Mouse (Mus musculus) frontal cortex, adult (tissue): ENCODE measurements at regions not wholly inside any gene's neighbourhood (a gene's known extent, or its start where the extent isn't known, plus 50 kb on each side); places are given as distances from the start of the nearest gene placed in this dataset.

Experiments
- ATAC-seq: cut with Nextera tagmentation; 2 replicates; pipeline ENCODE4 v1.9.2; 2017; ENCODE audit warnings: mild to moderate bottlenecking, moderate library complexity, mixed read lengths; ENCODE audit not compliant: low TSS enrichment

- no peak for ATAC-seq
Observed at GRCm38 (mm10) chr14:109457537-109458053, 543.6 kb upstream of the Slitrk1 start.

GRCm38 (mm10) chr14:109434205-109434604 is 520.2 kb upstream of the Slitrk1 start:
- peak; percentile 64 for ATAC-seq

GRCm38 (mm10) chr14:109432893-109433524 is 519.1 kb upstream of the Slitrk1 start:
- peak; percentile 34 for ATAC-seq
